Mouse (Mus musculus) limb, embryonic 11.5 days (tissue): ENCODE measurements at regions not wholly inside any gene's neighbourhood (a gene's known extent, or its start where the extent isn't known, plus 50 kb on each side); places are given as distances from the start of the nearest gene placed in this dataset.

Experiments used
- ATAC-seq: fragments of 200-750 bp; cut with Nextera tagmentation; 2 replicates; pipeline ENCODE4 v1.8.0; 2017; ENCODE audit warnings: low read depth; ENCODE audit not compliant: insufficient number of reproducible peaks, low FRiP score, low TSS enrichment
- DNase-seq: peaks from one replicate; pipeline ENCODE4 v3.0.0-alpha.2; 2015; ENCODE audit warnings: low spot score
- H3K27ac ChIP-seq: fragments of 300-500 bp; sonication (generic); replicated peaks from 2 replicates; pipeline ENCODE4 v1.5.1; 2014; ENCODE audit warnings: low read depth, mild to moderate bottlenecking, low read length
- H3K27me3 ChIP-seq: fragments of 300-500 bp; sonication (generic); 2 replicates; pipeline ENCODE4 v1.6.1; 2014; ENCODE audit warnings: mild to moderate bottlenecking, low read length, mixed read lengths; ENCODE audit not compliant: control insufficient read depth, insufficient read depth
- H3K36me3 ChIP-seq: fragments of 300-500 bp; sonication (generic); 2 replicates; pipeline ENCODE4 v1.6.1; 2014; ENCODE audit warnings: mild to moderate bottlenecking, low read length, moderate library complexity, mixed read lengths; ENCODE audit not compliant: control insufficient read depth, insufficient read depth
- H3K4me1 ChIP-seq: fragments of 300-500 bp; sonication (generic); 2 replicates; pipeline ENCODE4 v1.6.1; 2014; ENCODE audit warnings: low read length, mixed read lengths; ENCODE audit not compliant: control insufficient read depth, insufficient read depth
- H3K4me2 ChIP-seq: fragments of 300-500 bp; sonication (generic); 2 replicates; pipeline ENCODE4 v1.6.1; 2014; ENCODE audit warnings: low read depth, mild to moderate bottlenecking, moderate library complexity; ENCODE audit not compliant: severe bottlenecking
- H3K4me3 ChIP-seq: fragments of 300-500 bp; sonication (generic); 2 replicates; pipeline ENCODE4 v1.5.1; 2014; ENCODE audit warnings: low read depth, low read length
- H3K9ac ChIP-seq: fragments of 300-500 bp; sonication (generic); 2 replicates; pipeline ENCODE4 v1.6.1; 2014; ENCODE audit warnings: mild to moderate bottlenecking, low read length
- H3K9me3 ChIP-seq: fragments of 300-500 bp; sonication (generic); 2 replicates; pipeline ENCODE4 v1.6.1; 2016; ENCODE audit warnings: low read length; ENCODE audit not compliant: control insufficient read depth
- WGBS: fragments of 180-500 bp; shearing (Covaris S2); extraction: QIAGEN DNeasy Blood & Tissue Kit; methylation state at CpG from one replicate; pipeline ENCODE4 v1.1.7; 2014; 5-methylcytosine and 5-hydroxymethylcytosine counted together

GRCm38 (mm10) chr16:30744237-30744636 is 144.7 kb downstream of the Fam43a start:
- no peaks in the 10 kb centered on the region for H3K27me3 ChIP-seq
- H3K36me3 ChIP-seq = no peaks in the 10 kb centered on the region
- ATAC-seq = no peak
- H3K4me3 ChIP-seq = no peak overlapping the region
- no peaks in the 10 kb centered on the region for H3K9me3 ChIP-seq
- no peak overlapping the region for H3K9ac ChIP-seq
- H3K27ac ChIP-seq = no peak overlapping the region
- peaks cover 24% of the 10 kb centered on the region for H3K4me1 ChIP-seq
- H3K4me2 ChIP-seq = no peak overlapping the region
- 57% methylated on average over 7 of the region's 7 CpGs for WGBS
- no peak for DNase-seq

DNA sequence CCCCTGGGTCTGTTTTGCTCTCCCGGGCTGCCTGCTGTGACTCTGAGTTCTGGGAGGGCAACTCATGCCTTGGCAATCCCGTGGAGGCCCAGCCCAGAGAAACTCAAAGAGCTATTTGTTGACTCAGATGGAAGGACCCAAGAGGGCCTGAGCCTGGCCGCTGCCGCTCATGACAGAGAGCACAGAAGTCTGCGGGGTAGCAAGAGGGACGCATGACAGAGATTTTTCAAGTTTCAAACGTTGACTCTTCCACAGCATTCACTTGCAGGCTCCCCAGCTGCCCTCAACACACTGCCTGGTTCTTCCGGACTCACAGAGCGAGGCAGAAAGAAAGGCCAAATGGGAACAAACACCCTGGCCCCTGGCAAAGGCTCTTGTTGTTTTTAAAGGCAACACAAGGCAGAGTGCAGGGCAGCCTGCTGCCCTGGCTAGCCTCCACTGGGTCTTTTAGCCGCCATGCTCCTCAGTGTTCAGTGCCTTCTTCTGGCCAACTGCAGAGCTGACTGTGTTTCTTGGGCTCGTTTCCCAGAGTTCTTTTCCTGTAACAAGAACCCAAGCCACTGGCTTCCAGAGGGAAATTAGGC is 146.2 kb downstream of the Fam43a start:
- no peaks in the 10 kb centered on the region for H3K27me3 ChIP-seq
- H3K4me3 ChIP-seq = no peak overlapping the region
- peaks cover 18% of the 10 kb centered on the region for H3K4me1 ChIP-seq
- H3K9ac ChIP-seq = no peak overlapping the region
- H3K36me3 ChIP-seq = no peaks in the 10 kb centered on the region
- H3K27ac ChIP-seq = no peak overlapping the region; the same call in 1 of the 2 replicates
- no peaks in the 10 kb centered on the region for H3K9me3 ChIP-seq
- ATAC-seq (no peak), DNase-seq (no peak)
- H3K4me2 ChIP-seq = no peak overlapping the region
- WGBS = 38% methylated on average over 11 of the region's 11 CpGs

DNA sequence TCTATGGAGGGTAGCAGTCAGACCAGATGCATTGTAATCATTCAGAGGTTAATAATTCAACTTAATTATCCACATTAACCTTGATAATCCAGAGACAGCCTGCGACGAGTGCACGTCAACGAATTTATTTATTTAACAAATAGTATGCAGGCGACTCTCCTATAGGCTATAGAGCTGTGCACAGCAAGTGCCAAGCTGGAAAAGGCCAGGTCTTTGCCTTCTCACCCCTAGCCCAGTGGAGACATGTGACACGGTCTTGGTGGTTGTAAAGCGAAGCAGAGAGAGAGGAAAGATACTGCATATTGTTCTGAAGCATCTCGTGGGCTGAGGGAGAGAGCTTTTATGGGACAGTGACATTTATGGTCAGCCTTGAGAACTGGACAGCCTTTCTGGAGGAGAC is 146.7 kb downstream of the Fam43a start:
- Histone ChIP-seq H3K9ac (no peak overlapping the region), H3K9me3 (no peaks in the 10 kb centered on the region), H3K4me1 (peaks cover 17% of the 10 kb centered on the region), H3K36me3 (no peaks in the 10 kb centered on the region), H3K27ac (no peak overlapping the region; the same call in 1 of the 2 replicates), H3K27me3 (no peaks in the 10 kb centered on the region), H3K4me3 (no peak overlapping the region), H3K4me2 (no peak overlapping the region)
- ATAC-seq (no peak), DNase-seq (no peak)
- 28% methylated on average over 8 of the region's 8 CpGs for WGBS

DNA sequence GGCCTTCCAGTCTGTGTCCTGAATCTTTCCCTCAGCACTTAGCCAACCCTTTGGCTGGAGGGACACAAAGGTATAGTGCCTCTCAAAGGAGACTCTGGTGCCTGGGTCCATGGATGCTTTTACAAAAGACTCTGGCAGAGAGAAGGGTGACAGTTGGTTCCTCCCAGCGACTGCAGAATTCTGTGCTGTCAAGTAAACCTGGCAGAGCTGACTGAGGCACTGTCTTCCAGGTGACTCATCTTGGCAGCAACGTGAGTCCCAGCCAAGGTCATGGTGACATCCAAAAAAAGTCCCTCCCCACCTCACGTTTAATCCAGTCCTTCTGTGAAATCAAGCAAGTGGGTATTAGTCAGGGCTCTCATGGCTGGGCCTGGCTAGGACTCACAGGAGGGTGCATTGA is 150.3 kb downstream of the Fam43a start:
- Histone ChIP-seq H3K36me3 (no peaks in the 10 kb centered on the region), H3K4me1 (peaks cover 30% of the 10 kb centered on the region), H3K27ac (no peak overlapping the region), H3K9me3 (no peaks in the 10 kb centered on the region), H3K27me3 (no peaks in the 10 kb centered on the region), H3K9ac (no peak overlapping the region), H3K4me3 (no peak overlapping the region), H3K4me2 (no peak overlapping the region)
- 66% methylated on average over 3 of the region's 3 CpGs for WGBS
- DNase-seq = no peak
- no peak for ATAC-seq

DNA sequence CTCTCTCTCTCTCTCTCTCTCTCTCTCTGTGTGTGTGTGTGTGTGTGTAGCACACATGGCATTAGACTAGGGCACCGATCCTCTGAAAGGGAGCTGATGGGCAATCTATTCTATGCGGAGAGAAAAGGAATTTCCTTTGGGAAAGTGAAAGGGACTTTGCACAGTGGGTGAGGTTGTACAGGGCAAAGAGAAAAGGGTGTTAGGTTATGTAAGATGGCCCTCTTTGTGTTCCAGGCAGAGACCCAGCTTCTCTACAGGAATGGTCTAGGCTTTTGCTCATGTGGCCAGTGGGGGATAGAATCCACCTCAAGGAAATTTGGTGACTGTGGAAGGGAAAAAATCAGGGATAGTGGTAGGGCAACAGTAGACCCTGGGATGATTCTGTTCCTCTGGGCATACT is 156.2 kb downstream of the Fam43a start:
- Histone ChIP-seq H3K4me1 (peaks cover 12% of the 10 kb centered on the region), H3K9ac (no peak overlapping the region), H3K27ac (no peak overlapping the region), H3K4me2 (no peak overlapping the region), H3K27me3 (no peaks in the 10 kb centered on the region), H3K4me3 (no peak overlapping the region), H3K9me3 (no peaks in the 10 kb centered on the region), H3K36me3 (no peaks in the 10 kb centered on the region)
- WGBS = 98% methylated on average over 2 of the region's 2 CpGs
- DNase-seq (no peak), ATAC-seq (no peak)

GRCm38 (mm10) chr16:30756678-30757077 is 157.2 kb downstream of the Fam43a start:
- Histone ChIP-seq H3K27me3 (no peaks in the 10 kb centered on the region), H3K9ac (no peak overlapping the region), H3K27ac (no peak overlapping the region), H3K4me2 (no peak overlapping the region), H3K4me3 (no peak overlapping the region), H3K4me1 (peaks cover 15% of the 10 kb centered on the region; the same call in 1 of the 2 replicates), H3K36me3 (no peaks in the 10 kb centered on the region), H3K9me3 (no peaks in the 10 kb centered on the region)
- DNase-seq (no peak), ATAC-seq (no peak)
- WGBS = 91% methylated on average over 5 of the region's 5 CpGs

DNA sequence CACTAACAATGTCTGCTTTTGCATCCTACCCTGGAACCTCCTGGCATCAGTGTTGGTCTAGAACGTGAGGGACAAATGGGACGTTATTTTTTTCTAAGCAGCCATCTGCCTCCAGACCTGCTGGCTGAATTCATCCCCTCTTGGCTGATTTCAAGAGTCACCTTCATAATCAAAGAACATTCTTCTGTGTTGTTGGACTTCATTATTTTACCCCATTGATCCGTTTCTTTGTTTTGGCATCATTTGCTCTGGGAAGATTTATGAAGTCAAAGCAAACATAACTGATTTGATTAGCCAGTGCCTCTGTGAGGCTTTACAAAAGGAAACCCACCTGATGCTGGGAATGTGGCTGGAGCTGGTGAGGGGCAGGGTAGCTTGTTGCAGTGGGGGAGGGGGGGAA is 158.0 kb downstream of the Fam43a start:
- Histone ChIP-seq H3K4me1 (peaks cover 8% of the 10 kb centered on the region; the same call in 1 of the 2 replicates), H3K27ac (no peak overlapping the region), H3K4me3 (no peak overlapping the region), H3K36me3 (no peaks in the 10 kb centered on the region), H3K9ac (no peak overlapping the region), H3K27me3 (no peaks in the 10 kb centered on the region), H3K4me2 (no peak overlapping the region), H3K9me3 (no peaks in the 10 kb centered on the region)
- ATAC-seq = no peak
- DNase-seq = no peak
- WGBS = 69% methylated on average over 3 of the region's 3 CpGs

- no peak for ATAC-seq
- Histone ChIP-seq H3K4me3 (no peak overlapping the region), H3K27ac (no peak overlapping the region), H3K27me3 (no peaks in the 10 kb centered on the region), H3K36me3 (no peaks in the 10 kb centered on the region), H3K4me1 (peaks cover 8% of the 10 kb centered on the region; the same call in 1 of the 2 replicates), H3K4me2 (no peak overlapping the region), H3K9ac (no peak overlapping the region), H3K9me3 (no peaks in the 10 kb centered on the region)
- WGBS = 75% methylated on average over 6 of the region's 6 CpGs
- DNase-seq = no peak
Observed at GRCm38 (mm10) chr16:30758041-30758440, 158.5 kb downstream of the Fam43a start.

GRCm38 (mm10) chr16:30759503-30759902 is 160.0 kb downstream of the Fam43a start:
- H3K9ac ChIP-seq = no peak overlapping the region
- no peak overlapping the region for H3K4me2 ChIP-seq
- no peak for DNase-seq
- H3K27me3 ChIP-seq = no peaks in the 10 kb centered on the region
- no peak overlapping the region for H3K4me3 ChIP-seq
- H3K9me3 ChIP-seq = no peaks in the 10 kb centered on the region
- H3K36me3 ChIP-seq = no peaks in the 10 kb centered on the region
- H3K27ac ChIP-seq = no peak overlapping the region
- WGBS = 79% methylated on average over 8 of the region's 8 CpGs
- no peak for ATAC-seq
- H3K4me1 ChIP-seq = peaks cover 5% of the 10 kb centered on the region; the same call in 1 of the 2 replicates
